Mouse (Mus musculus) limb, embryonic 12.5 days (tissue): Measurements from ENCODE around the gene Mphosph8. TPM values are rescaled to one million over a fixed set of nuclear protein-coding genes. Genes with fewer than 3 reads are reported as not detected.

Experiments
- ATAC-seq: fragments of 200-750 bp; cut with Nextera tagmentation; 2 replicates; pipeline ENCODE4 v1.8.0; 2017; ENCODE audit warnings: low read depth, moderate TSS enrichment; ENCODE audit not compliant: insufficient number of reproducible peaks, insufficient read depth, low FRiP score, low TSS enrichment
- H3K27ac ChIP-seq: fragments of 300-500 bp; sonication (generic); 2 replicates; pipeline ENCODE4 v1.5.1; 2016; ENCODE audit warnings: mild to moderate bottlenecking, moderate library complexity
- H3K27me3 ChIP-seq: fragments of 300-500 bp; sonication (generic); 2 replicates; pipeline ENCODE4 v1.6.1; 2016; ENCODE audit warnings: mild to moderate bottlenecking, moderate library complexity
- H3K36me3 ChIP-seq: fragments of 300-500 bp; sonication (generic); 2 replicates; pipeline ENCODE4 v1.6.1; 2016; ENCODE audit warnings: mild to moderate bottlenecking, moderate library complexity
- H3K4me1 ChIP-seq: fragments of 300-500 bp; sonication (generic); replicated peaks from 2 replicates; pipeline ENCODE4 v1.6.1; 2016
- H3K4me2 ChIP-seq: fragments of 300-500 bp; sonication (generic); 2 replicates; pipeline ENCODE4 v1.6.1; 2016; ENCODE audit warnings: mild to moderate bottlenecking, moderate library complexity
- H3K4me3 ChIP-seq: fragments of 300-500 bp; sonication (generic); replicated peaks from 2 replicates; pipeline ENCODE4 v1.5.1; 2016; ENCODE audit warnings: mild to moderate bottlenecking
- H3K9ac ChIP-seq: fragments of 300-500 bp; sonication (generic); replicated peaks from 2 replicates; pipeline ENCODE4 v1.6.1; 2016; ENCODE audit warnings: mild to moderate bottlenecking, moderate library complexity
- H3K9me3 ChIP-seq: fragments of 300-500 bp; sonication (generic); 2 replicates; pipeline ENCODE4 v1.6.1; 2016; ENCODE audit warnings: mild to moderate bottlenecking, moderate library complexity
- WGBS: fragments of 180-500 bp; shearing (Covaris S2); methylation state at CpG from one replicate; pipeline ENCODE4 v1.1.7; 2016; 5-methylcytosine and 5-hydroxymethylcytosine counted together
- polyA plus RNA-seq: library from polyadenylated mRNA; unstranded; fragments of >200 nt; fragmentation: Nextera tagmentation; extraction: Ambion mirVana; gene quantifications from 2 replicates; pipeline ENCODE4 v1.2.1, GENCODE M21; 2016

Gene Mphosph8
- 41.5 and 46.6 TPM in 2 replicates for polyA plus RNA-seq

DNA sequence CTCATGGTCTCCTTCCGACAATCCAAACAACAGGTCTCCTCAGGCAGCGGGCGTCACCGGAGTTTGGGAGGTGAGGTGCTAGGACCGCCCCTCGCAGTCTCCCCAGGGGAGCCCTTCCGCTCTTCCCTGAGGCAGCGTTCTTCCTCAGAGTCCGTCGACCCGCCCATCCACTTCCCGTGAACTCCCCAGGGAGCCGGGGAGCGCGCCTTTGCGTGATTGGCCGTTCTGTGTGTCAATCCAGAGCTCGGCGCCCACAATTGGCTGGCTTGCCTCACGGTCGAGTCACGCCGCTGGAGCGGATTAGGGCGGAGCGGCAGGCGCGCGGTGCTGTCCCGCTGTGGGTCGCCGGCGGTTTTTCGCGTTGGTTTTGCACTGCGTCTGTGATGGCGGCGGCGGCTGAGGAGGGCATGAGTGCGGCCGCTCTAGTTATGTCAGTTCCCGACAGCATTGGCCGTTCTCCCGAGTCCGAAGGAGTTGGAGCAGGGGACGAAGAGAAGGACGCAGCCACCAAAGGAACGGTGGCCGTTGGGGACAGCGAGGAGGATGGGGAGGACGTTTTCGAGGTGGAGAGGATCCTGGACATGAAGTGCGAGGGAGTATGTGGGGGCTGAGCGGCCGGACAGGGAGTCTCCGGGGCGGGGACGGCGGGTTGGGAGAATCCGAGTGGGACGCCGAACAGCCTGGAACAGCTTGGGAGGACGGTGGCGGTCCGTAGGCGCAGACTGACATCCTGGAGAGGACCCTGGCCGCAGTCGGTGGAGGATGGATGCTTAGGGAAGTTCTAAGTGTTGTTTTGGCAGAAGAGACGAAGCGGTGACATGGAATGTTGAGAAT, at the start of gene Mphosph8:
Gene Mphosph8 (plus strand): TSS at position 280 of the 834 bp plus-strand sequence.
- Histone ChIP-seq H3K4me1 (peaks cover 28% of the 10 kb centered on the region), H3K36me3 (peaks cover 18% of the 10 kb centered on the region), H3K27me3 (no peaks in the 10 kb centered on the region), H3K9me3 (no peaks in the 10 kb centered on the region), H3K27ac (peak within 1 kb of the TSS; percentile 94), H3K4me3 (peak within 1 kb of the TSS; percentile 90), H3K4me2 (peak within 1 kb of the TSS; percentile 79), H3K9ac (peak within 1 kb of the TSS; percentile 90)
- under 1% methylated on average over 70 of the region's 70 CpGs for WGBS
- ATAC-seq = peak; percentile 100

DNA sequence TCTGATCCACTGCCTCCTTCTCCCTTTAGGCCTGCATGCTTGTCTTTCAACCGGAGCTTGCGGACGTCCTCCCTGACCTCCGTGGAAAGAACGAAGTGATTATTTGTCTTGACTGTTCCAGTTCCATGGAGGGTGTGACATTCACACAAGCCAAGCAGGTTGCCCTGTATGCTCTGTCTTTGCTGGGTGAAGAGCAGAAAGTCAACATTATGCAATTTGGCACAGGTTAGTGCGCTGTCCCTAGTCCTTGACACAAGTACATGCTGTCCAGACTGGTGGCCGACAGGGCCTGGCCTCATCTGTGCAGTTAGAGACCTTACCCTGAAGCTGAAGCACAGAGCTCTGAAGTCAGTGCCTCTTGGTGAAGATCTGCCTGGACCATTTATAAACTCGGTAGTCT, 47.6 kb upstream of the Mphosph8 start:
- Histone ChIP-seq H3K9ac (no peak overlapping the region), H3K27me3 (no peaks in the 10 kb centered on the region), H3K9me3 (no peaks in the 10 kb centered on the region), H3K36me3 (no peaks in the 10 kb centered on the region), H3K4me2 (no peak overlapping the region), H3K4me1 (no peaks in the 10 kb centered on the region), H3K27ac (no peak overlapping the region), H3K4me3 (no peak overlapping the region)
- no peak for ATAC-seq
- WGBS = 93% methylated on average over 8 of the region's 8 CpGs

DNA sequence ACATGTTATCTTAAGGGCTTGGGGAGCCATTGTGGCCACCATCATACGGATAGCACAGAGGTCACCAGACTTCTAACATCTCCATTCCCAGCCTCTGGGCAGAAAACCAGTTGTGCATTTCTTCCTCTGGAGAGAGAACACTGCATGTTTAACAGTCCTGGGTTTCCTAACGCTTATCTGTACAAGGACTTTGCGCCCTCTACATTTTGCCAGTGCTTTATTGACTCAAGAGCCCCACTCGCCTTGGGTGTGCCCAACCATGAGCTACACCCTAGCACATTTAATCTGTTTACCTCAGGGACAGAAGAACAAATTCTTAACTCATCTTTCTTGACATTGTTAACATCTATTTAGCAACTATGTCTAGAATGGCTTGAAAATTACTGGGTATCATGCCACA, 41.8 kb upstream of the Mphosph8 start:
- no peaks in the 10 kb centered on the region for H3K36me3 ChIP-seq
- WGBS = 86% methylated on average over 4 of the region's 4 CpGs
- no peak for ATAC-seq
- H3K4me3 ChIP-seq = no peak overlapping the region
- H3K4me1 ChIP-seq = no peaks in the 10 kb centered on the region
- no peak overlapping the region for H3K4me2 ChIP-seq
- H3K9ac ChIP-seq = no peak overlapping the region
- no peak overlapping the region for H3K27ac ChIP-seq
- no peaks in the 10 kb centered on the region for H3K27me3 ChIP-seq
- H3K9me3 ChIP-seq = no peaks in the 10 kb centered on the region; the same call in 1 of the 2 replicates

DNA sequence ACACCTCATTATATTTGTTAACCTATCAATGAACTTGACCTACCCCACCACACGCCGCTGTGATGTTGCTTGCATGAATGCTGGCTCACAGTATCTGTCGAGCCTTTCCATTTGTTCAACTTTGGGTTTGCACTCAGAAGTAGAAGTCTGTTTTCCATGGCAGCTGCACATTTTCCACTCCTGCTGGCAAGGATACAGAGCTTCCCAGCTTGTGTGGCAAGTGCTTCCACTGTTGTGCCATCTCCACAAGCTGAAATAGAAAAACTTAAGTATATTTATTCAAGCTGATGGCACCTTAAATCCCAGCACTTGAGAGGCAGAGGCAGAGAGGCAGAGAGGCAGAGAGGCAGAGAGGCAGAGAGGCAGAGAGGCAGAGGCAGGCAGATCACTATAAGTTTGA, 39.7 kb upstream of the Mphosph8 start:
- ATAC-seq = no peak
- Histone ChIP-seq H3K27me3 (no peaks in the 10 kb centered on the region), H3K4me2 (no peak overlapping the region), H3K4me3 (no peak overlapping the region), H3K36me3 (no peaks in the 10 kb centered on the region), H3K27ac (no peak overlapping the region), H3K9ac (no peak overlapping the region), H3K9me3 (no peaks in the 10 kb centered on the region; the same call in 1 of the 2 replicates), H3K4me1 (no peaks in the 10 kb centered on the region)
- 95% methylated on average over 3 of the region's 3 CpGs for WGBS

DNA sequence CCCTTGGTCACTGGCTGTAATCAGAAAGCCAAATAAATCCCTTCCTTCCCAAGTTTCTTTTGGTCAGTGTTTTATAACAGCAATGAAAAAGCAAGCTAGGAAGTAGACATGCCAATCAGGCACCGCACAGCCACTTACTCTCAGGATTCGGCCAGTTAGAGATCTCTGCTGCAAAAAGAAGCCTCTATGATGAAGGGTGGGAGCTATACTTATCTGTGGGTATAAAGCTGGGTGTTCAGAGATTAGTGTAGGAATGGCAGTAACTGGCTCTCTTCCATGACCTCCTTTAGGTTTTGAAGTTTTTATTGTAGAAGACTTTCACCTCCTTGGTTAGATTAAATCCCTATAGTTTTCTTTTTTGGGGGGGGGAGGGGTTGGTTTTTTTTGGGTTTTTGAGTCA, 36.9 kb upstream of the Mphosph8 start:
- Histone ChIP-seq H3K4me3 (no peak overlapping the region), H3K9me3 (no peaks in the 10 kb centered on the region; the same call in 1 of the 2 replicates), H3K36me3 (no peaks in the 10 kb centered on the region), H3K9ac (no peak overlapping the region), H3K4me2 (no peak overlapping the region), H3K27me3 (no peaks in the 10 kb centered on the region), H3K4me1 (no peaks in the 10 kb centered on the region), H3K27ac (no peak overlapping the region)
- ATAC-seq = no peak
- WGBS = 80% methylated on average over 2 of the region's 2 CpGs

DNA sequence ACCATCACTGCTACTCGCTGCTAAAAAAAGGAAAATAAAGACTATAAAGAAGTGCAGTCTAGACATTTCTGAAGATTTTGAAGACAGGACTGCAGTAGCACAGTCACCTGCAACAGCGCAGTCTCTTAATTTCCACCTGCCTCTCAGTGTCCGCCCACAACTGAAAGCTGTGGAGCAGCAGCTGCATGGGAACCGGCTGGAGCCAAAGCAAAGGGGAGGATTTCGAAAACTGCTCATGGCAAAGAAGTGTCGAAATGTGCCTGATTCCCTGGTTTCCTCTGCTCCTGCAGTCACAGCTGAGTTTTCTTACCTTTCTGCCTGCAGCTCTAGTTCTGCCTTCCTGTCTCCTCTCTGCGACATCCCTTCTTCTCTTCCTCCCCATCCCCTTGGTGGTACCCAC, 20.8 kb upstream of the Mphosph8 start:
- H3K4me1 ChIP-seq = no peaks in the 10 kb centered on the region
- H3K27me3 ChIP-seq = no peaks in the 10 kb centered on the region
- no peak overlapping the region for H3K9ac ChIP-seq
- ATAC-seq = no peak
- 55% methylated on average over 7 of the region's 7 CpGs for WGBS
- H3K27ac ChIP-seq = no peak overlapping the region
- no peak overlapping the region for H3K4me2 ChIP-seq
- H3K36me3 ChIP-seq = no peaks in the 10 kb centered on the region
- H3K4me3 ChIP-seq = no peak overlapping the region
- no peaks in the 10 kb centered on the region for H3K9me3 ChIP-seq

DNA sequence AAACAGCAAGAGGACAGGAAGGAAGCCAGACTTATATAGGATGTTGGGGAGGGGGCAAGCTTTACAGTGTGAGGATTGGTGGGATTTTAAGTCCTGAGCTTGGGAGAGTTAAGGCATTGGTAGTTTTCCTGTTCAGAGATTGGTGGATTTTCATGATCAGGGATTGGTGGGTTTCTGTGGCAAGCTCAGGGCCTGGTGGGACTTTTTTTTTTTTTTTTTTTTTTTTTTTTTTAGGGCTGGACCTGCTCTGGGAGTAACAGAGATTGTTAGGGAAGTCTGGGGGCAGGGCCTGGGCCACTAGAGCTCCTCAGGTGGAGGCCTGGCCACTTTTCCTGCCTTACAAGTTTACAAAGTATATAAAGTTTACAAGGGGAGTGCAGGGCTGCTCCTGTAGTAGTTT, 18.6 kb upstream of the Mphosph8 start:
- Histone ChIP-seq H3K4me1 (no peaks in the 10 kb centered on the region), H3K36me3 (0 out of 2 replicates have a peak, but pooled peaks cover 7% of the 10 kb centered on the region), H3K9me3 (peaks cover 14% of the 10 kb centered on the region), H3K27ac (0 out of 2 replicates have a peak overlapping the region, but pooled peaks have one; percentile 25), H3K9ac (no peak overlapping the region), H3K4me2 (no peak overlapping the region), H3K27me3 (no peaks in the 10 kb centered on the region), H3K4me3 (no peak overlapping the region)
- ATAC-seq = no peak

DNA sequence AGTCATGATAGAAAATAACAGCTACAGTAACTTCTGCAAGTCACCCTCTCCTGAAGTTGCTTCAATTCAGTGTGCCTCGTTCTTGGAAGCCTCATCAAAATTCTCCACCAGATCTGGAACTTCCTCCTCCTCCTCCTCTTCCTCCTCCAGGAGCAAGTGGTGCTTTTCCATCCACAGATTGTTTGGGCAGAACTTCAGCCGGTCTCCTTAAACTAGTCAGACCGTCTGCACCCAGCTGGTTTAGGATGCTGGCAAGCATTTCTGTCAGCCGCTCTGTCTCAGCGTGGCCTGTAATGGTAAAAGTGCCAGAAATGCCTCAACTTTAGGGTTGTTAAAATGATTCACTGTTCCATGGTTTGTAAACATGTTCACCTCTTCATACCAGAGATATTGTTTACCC, 2.4 kb upstream of the Mphosph8 start:
- H3K4me1 ChIP-seq = peaks cover 22% of the 10 kb centered on the region
- H3K9me3 ChIP-seq = no peaks in the 10 kb centered on the region
- no peaks in the 10 kb centered on the region for H3K27me3 ChIP-seq
- no peak for ATAC-seq
- no peak overlapping the region for H3K27ac ChIP-seq
- H3K36me3 ChIP-seq = no peaks in the 10 kb centered on the region
- WGBS = 55% methylated on average over 5 of the region's 5 CpGs
- no peak overlapping the region for H3K4me3 ChIP-seq
- H3K9ac ChIP-seq = no peak overlapping the region
- no peak overlapping the region for H3K4me2 ChIP-seq

DNA sequence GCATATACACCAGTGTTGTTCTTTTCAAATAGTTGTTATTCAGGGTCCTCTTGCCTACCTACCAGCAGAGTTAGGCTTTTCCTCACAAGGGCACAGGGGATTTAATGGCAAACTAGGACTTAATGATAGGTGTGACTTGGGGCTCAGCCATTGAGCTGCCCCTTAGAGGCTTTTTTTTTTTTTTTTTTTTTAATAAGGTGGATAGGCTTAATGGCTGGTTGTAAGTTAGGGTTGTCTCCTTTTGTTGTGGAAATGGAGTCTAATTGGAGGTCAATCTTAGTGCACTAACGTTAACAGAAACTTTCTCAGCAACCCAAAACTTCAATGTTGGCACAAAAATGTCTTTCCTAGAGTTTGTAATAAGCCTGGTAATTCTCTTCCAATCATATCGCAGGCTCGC, 1.1 kb upstream of the Mphosph8 start:
- ATAC-seq = no peak
- H3K9ac ChIP-seq = no peak overlapping the region
- H3K4me3 ChIP-seq = no peak overlapping the region
- no peak overlapping the region for H3K27ac ChIP-seq
- H3K27me3 ChIP-seq = no peaks in the 10 kb centered on the region
- peak overlapping the region; percentile 79 for H3K4me2 ChIP-seq
- peaks cover 6% of the 10 kb centered on the region; the same call in 1 of the 2 replicates for H3K36me3 ChIP-seq
- 67% methylated on average over 3 of the region's 3 CpGs for WGBS
- H3K9me3 ChIP-seq = no peaks in the 10 kb centered on the region
- H3K4me1 ChIP-seq = peaks cover 28% of the 10 kb centered on the region

DNA sequence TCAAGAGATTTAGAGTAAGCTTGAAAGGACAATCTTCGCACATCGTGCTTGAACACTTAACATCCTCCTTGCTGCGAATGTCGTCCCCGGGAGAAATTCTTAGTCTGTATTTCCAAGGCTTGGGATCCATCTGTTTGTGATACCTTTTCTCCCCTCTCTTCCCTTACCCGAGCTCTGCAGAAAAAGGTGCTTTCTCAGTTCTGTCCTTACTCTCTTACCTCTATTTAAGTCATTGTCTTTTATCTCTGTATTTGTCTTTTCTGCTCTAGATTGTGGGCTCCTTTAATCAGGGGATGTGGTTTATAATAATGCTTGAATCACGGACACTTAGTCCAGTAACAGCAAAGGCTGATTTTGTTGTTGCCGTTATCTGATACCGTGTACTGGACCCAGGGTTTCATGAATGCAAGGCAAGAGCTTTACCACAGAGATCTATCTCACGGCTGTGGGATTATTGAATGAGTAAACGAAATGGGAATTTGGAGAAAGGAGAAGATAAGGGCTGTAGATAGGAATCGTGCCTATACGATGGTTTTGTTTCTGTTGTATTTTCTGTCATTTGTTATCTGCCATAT, 1.1 kb downstream of the Mphosph8 start:
- no peak for ATAC-seq
- WGBS = 10% methylated on average over 13 of the region's 13 CpGs
- Histone ChIP-seq H3K9me3 (no peaks in the 10 kb centered on the region), H3K4me3 (peak overlapping the region; percentile 90), H3K4me1 (peaks cover 25% of the 10 kb centered on the region), H3K27me3 (no peaks in the 10 kb centered on the region), H3K27ac (no peak overlapping the region; the same call in 1 of the 2 replicates), H3K36me3 (peaks cover 24% of the 10 kb centered on the region), H3K4me2 (peak overlapping the region; percentile 79), H3K9ac (peak overlapping the region; percentile 90)

DNA sequence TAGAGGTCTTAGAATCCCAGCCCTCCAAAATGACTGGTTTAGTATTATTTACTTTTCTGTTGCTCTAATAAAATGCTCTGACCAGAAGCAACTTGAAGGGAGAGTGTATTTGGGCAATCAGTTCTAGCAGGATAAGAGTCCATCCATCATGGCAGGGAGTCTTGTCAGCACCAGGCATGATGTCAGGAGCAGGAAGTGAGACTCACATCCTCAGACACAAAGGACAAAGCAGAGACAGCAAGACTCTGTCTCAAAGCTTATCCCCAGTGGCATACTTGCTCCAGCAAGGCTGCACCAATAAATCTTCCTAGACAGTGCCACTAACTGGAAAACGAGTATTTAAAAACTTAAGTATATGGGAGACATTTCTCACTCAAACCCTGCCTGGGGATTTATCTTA, 17.4 kb downstream of the Mphosph8 start:
- H3K4me3 ChIP-seq = no peak overlapping the region
- no peaks in the 10 kb centered on the region for H3K9me3 ChIP-seq
- no peak for ATAC-seq
- H3K27me3 ChIP-seq = no peaks in the 10 kb centered on the region
- H3K4me2 ChIP-seq = no peak overlapping the region
- no peak overlapping the region for H3K9ac ChIP-seq
- 26% methylated on average over 1 of the region's 1 CpGs for WGBS
- no peaks in the 10 kb centered on the region for H3K4me1 ChIP-seq
- H3K27ac ChIP-seq = no peak overlapping the region
- H3K36me3 ChIP-seq = peaks cover 89% of the 10 kb centered on the region
